Mouse (Mus musculus) kidney, adult 2 months (tissue): ENCODE measurements around the gene Adcy5.

Experiments used
- CTCF ChIP-seq: fragments of 200-500 bp; conservative IDR thresholded peaks from 2 replicates; pipeline ENCODE4 v1.5.1; 2011; ENCODE audit warnings: low read depth, mild to moderate bottlenecking, control low read depth, low read length, moderate library complexity, mixed read lengths; ENCODE audit not compliant: insufficient read depth, insufficient read length
- POLR2A ChIP-seq: fragments of 200-500 bp; IDR thresholded peaks from one replicate; pipeline ENCODE4 v1.6.1; 2011; ENCODE audit warnings: low read depth, low read length, control low read depth

GRCm38 (mm10) chr16:35164361-35165224 is 9.9 kb downstream of the Adcy5 start:
- TF ChIP-seq POLR2A (no peak), CTCF (no peak)
